Mouse (Mus musculus): ENCODE measurements around the gene Olfr568. TPM values are rescaled to one million over a fixed set of nuclear protein-coding genes. Genes with fewer than 3 reads are reported as not detected.

The Olfr568 gene
- polyA plus RNA-seq (2017; shearing (Covaris generic)): 0.37 TPM

GRCm38 (mm10) chr7:102876822-102877221 is at the start of gene Olfr568:
Gene Olfr568 (plus strand): TSS chr7:102877122.

GRCm38 (mm10) chr7:102858665-102859064 is 18.3 kb upstream of the Olfr568 start, which contains the start of gene Olfr566:
Gene Olfr566 (minus strand): TSS chr7:102858765.

GRCm38 (mm10) chr7:102890782-102891181 is 13.9 kb downstream of the Olfr568 start, which contains the start of gene Olfr569:
Gene Olfr569 (minus strand): TSS chr7:102890882.

DNA sequence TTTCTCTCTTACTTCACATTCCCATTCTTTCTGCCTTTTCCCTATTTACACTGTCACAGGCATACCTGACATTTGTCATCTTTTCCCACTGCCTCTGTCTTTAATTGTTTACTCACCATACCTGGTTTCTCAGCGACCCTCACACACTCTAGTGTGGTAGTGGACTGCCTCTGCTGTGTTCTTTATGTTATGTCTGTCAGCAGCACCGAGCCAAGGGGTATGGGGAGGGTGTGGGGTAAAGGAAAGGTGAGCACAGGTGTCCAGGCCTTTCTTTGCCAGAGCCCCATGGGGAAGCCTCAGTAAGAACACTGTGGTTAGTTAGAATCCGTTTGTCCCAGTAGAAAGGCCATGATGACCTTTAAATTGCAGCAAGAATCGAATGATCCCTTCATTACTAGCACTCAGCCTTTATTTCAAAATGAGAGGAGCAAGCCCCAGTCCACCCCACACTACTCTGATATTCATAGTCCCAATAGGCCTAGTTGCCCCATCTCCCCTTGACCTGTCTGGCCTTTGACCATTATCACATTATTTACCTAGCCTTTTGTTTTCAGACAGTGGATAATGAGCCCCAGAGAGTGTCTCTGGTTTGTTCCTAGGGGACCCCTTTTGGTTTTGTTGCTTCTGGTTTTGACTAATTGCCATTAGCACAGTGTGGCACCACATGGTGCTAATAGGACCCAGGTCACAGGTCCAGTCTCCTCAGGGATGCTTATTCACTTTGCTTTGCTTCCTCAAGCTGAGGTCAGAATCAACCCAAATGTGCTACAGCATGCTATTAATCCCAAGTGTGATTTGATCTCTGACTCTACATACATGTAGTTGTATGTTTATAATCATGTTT is 40.3 kb downstream of the Olfr568 start, which contains the start of gene Olfr571:
Gene Olfr571 (minus strand): TSS at position 505 of the 844 bp plus-strand sequence.

GRCm38 (mm10) chr7:102924109-102924508 is 47.2 kb downstream of the Olfr568 start, which contains the start of gene Olfr572:
Gene Olfr572 (plus strand): TSS chr7:102924409.

Other genes starting within 250 kb of the Olfr568 start
- 0.30 TPM for gene Olfr554, start 238.7 kb upstream of the Olfr568 start, polyA plus RNA-seq (2017; shearing (Covaris generic))
- gene Olfr555, start 218.3 kb upstream of the Olfr568 start, polyA plus RNA-seq (2017; shearing (Covaris generic)): not detected
- gene Olfr556, start 212.2 kb upstream of the Olfr568 start, polyA plus RNA-seq (2017; shearing (Covaris generic)): not detected
- gene Trim68, start 189.8 kb upstream of the Olfr568 start, polyA plus RNA-seq (2017; shearing (Covaris generic)): 10.0 TPM
- gene Olfr557, start 181.2 kb upstream of the Olfr568 start, polyA plus RNA-seq (2017; shearing (Covaris generic)): not detected
- gene Olfr558, start 174.9 kb upstream of the Olfr568 start, polyA plus RNA-seq (2017; shearing (Covaris generic)): not detected
- gene Olfr33, start 158.1 kb upstream of the Olfr568 start, polyA plus RNA-seq (2017; shearing (Covaris generic)): not detected
- gene Olfr559, start 149.6 kb upstream of the Olfr568 start, polyA plus RNA-seq (2017; shearing (Covaris generic)): not detected
- not detected for gene Olfr560, start 117.8 kb upstream of the Olfr568 start, polyA plus RNA-seq (2017; shearing (Covaris generic))
- gene Olfr78, start 117.7 kb upstream of the Olfr568 start, polyA plus RNA-seq (2017; shearing (Covaris generic)): not detected
- gene Olfr561, start 105.9 kb upstream of the Olfr568 start, polyA plus RNA-seq (2017; shearing (Covaris generic)): not detected
- gene Olfr564, start 73.6 kb upstream of the Olfr568 start, polyA plus RNA-seq (2017; shearing (Covaris generic)): not detected
- gene Olfr566, start 18.4 kb upstream of the Olfr568 start, polyA plus RNA-seq (2017; shearing (Covaris generic)): not detected
- not detected for gene Olfr569, start 13.8 kb downstream of the Olfr568 start, polyA plus RNA-seq (2017; shearing (Covaris generic))
- not detected for gene Olfr570, start 17.5 kb downstream of the Olfr568 start, polyA plus RNA-seq (2017; shearing (Covaris generic))
- not detected for gene Olfr571, start 40.4 kb downstream of the Olfr568 start, polyA plus RNA-seq (2017; shearing (Covaris generic))
- gene Olfr572, start 47.3 kb downstream of the Olfr568 start, polyA plus RNA-seq (2017; shearing (Covaris generic)): not detected
- 0.66 TPM for gene Olfr573-ps1, start 65.5 kb downstream of the Olfr568 start, polyA plus RNA-seq (2017; shearing (Covaris generic))
- gene Olfr574, start 71.3 kb downstream of the Olfr568 start, polyA plus RNA-seq (2017; shearing (Covaris generic)): not detected
- not detected for gene Olfr575, start 81.7 kb downstream of the Olfr568 start, polyA plus RNA-seq (2017; shearing (Covaris generic))
- not detected for gene Olfr576, start 85.5 kb downstream of the Olfr568 start, polyA plus RNA-seq (2017; shearing (Covaris generic))
- gene Olfr577, start 98.8 kb downstream of the Olfr568 start, polyA plus RNA-seq (2017; shearing (Covaris generic)): not detected
- gene Olfr578, start 112.2 kb downstream of the Olfr568 start, polyA plus RNA-seq (2017; shearing (Covaris generic)): not detected
- gene Olfr582, start 160.9 kb downstream of the Olfr568 start, polyA plus RNA-seq (2017; shearing (Covaris generic)): not detected
- not detected for gene Olfr583, start 174.2 kb downstream of the Olfr568 start, polyA plus RNA-seq (2017; shearing (Covaris generic))
- not detected for gene Olfr584, start 204.8 kb downstream of the Olfr568 start, polyA plus RNA-seq (2017; shearing (Covaris generic))
- not detected for gene Olfr585, start 220.6 kb downstream of the Olfr568 start, polyA plus RNA-seq (2017; shearing (Covaris generic))
- not detected for gene Olfr586, start 248.5 kb downstream of the Olfr568 start, polyA plus RNA-seq (2017; shearing (Covaris generic))

Data from naive thymus-derived CD4-positive, alpha-beta T cell, adult 5 months (primary cell).